Mouse (Mus musculus) kidney, adult 2 months (tissue): ENCODE data around the gene Speer4b. TPM values are rescaled to one million over a fixed set of nuclear protein-coding genes. Genes with fewer than 3 reads are reported as not detected.

Experiments
- DNase-seq: peaks from one replicate; pipeline ENCODE4 v3.0.0; 2021
- H3K27ac ChIP-seq: fragments of 200-500 bp; 2 replicates; pipeline ENCODE4 v1.5.1; 2012; ENCODE audit warnings: low read depth, low read length, control low read depth, inconsistent platforms; ENCODE audit not compliant: insufficient read depth
- H3K27me3 ChIP-seq: fragments of 200-500 bp; replicated peaks from 2 replicates; pipeline ENCODE4 v1.6.1; 2012; ENCODE audit warnings: mild to moderate bottlenecking, moderate library complexity, low read length, inconsistent platforms; ENCODE audit not compliant: control insufficient read depth, insufficient read depth
- H3K36me3 ChIP-seq: fragments of 200-500 bp; 2 replicates; pipeline ENCODE4 v1.6.1; 2012; ENCODE audit warnings: mild to moderate bottlenecking, moderate library complexity, low read length, inconsistent platforms; ENCODE audit not compliant: control insufficient read depth, insufficient read depth
- H3K4me1 ChIP-seq: fragments of 200-500 bp; 2 replicates; pipeline ENCODE4 v1.6.1; 2011; ENCODE audit warnings: low read length; ENCODE audit not compliant: control insufficient read depth, insufficient read depth
- H3K4me3 ChIP-seq: fragments of 200-500 bp; 2 replicates; pipeline ENCODE4 v1.5.1; 2011; ENCODE audit warnings: mild to moderate bottlenecking, low read depth, low read length, control low read depth; ENCODE audit not compliant: insufficient read depth
- CTCF ChIP-seq: fragments of 200-500 bp; conservative IDR thresholded peaks from 2 replicates; pipeline ENCODE4 v1.5.1; 2011; ENCODE audit warnings: low read depth, mild to moderate bottlenecking, control low read depth, low read length, moderate library complexity, mixed read lengths; ENCODE audit not compliant: insufficient read depth, insufficient read length
- POLR2A ChIP-seq: fragments of 200-500 bp; IDR thresholded peaks from one replicate; pipeline ENCODE4 v1.6.1; 2011; ENCODE audit warnings: low read depth, low read length, control low read depth
- whole genome bisulfite sequencing: fragments of 180-500 bp; shearing (Covaris S2); methylation state at CpG from one replicate; pipeline ENCODE4 v1.1.7; 2018; 5-methylcytosine and 5-hydroxymethylcytosine counted together
- polyA plus RNA-seq: library from polyadenylated mRNA; depleted of rRNA; stranded (reverse); fragments of >200 nt; gene quantifications from 2 replicates; pipeline ENCODE4 v1.2.3, GENCODE M21; 2012

The Speer4b gene
- polyA plus RNA-seq, 1 experiment: not detected

DNA sequence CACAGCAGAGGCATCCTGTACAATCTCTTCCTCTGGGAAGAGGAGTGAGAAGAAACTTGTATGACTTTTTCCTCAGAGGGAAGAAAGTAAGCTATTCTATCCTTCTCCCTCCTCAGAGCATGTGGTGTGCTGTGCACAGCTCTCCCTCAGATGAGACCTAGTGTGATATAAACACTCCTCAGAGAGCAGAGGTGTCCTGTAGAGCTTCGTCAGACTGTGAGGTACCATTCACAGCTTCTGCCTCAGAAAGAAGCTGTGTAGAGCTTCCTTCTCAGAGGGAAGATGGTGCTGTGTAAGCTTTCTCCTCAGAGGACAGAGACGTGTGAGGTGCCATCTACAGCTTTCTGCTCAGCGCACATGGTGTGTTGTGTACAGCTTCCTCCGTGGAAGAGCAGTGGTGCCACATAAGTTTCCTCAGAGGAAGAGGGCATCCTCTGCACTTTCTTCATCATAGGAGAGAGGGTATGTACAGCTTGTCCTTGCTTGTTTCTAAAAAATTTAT is 26.2 kb downstream of the Speer4b start:
- no peak overlapping the region for H3K27ac ChIP-seq
- no peak for DNase-seq
- no peaks in the 10 kb centered on the region for H3K4me1 ChIP-seq
- H3K4me3 ChIP-seq: no peak overlapping the region
- 61% methylated on average over 4 of the region's 4 CpGs for WGBS
- no peaks in the 10 kb centered on the region for H3K27me3 ChIP-seq
- H3K36me3 ChIP-seq: no peaks in the 10 kb centered on the region
- no peak for TF ChIP-seq CTCF
- TF ChIP-seq POLR2A: no peak

DNA sequence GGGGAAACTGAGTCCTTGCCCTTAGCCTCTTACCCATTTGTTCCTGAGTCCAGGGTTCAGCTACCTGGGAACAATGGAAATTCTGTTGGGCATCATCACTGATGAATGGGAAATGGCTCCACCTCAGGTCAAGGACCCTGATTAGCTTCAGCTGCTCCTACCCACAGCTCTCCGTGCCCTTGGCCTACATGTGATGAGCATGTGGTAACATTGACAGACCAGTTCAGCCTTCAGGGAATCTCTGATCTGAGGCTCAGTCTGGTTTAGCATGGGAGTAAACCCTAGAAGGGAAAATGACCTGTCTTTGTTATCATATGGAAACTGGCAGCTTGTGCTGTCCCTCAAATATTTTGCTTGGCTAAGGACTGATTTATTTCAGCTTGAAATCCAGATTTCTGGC is 43.6 kb downstream of the Speer4b start:
- H3K27me3 ChIP-seq: no peaks in the 10 kb centered on the region
- WGBS: 51% methylated on average over 1 of the region's 1 CpGs
- H3K27ac ChIP-seq: no peak overlapping the region
- H3K4me1 ChIP-seq: no peaks in the 10 kb centered on the region
- no peak overlapping the region for H3K4me3 ChIP-seq
- DNase-seq: no peak
- H3K36me3 ChIP-seq: no peaks in the 10 kb centered on the region
- TF ChIP-seq CTCF (no peak), POLR2A (no peak)

DNA sequence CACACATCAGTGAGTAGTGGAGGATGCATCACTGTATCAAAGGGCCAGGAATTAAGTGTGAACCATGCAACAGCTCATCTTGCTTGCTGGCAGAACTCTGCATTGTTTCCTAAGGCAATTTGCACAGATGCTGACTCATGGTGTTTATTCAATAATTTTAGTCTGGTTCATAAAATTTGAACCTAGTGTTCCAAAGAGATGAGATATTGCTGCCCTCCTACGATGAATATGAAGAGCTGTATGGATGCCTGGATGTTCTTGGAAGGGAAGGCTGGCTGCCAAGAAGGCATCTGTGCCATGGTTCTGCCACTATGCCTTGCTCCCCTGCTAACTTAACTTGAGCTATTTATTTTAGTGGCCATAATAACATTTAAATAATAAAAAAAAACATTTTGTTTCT is 44.3 kb downstream of the Speer4b start:
- Histone ChIP-seq H3K4me1 (no peaks in the 10 kb centered on the region), H3K4me3 (no peak overlapping the region), H3K27me3 (no peaks in the 10 kb centered on the region), H3K27ac (no peak overlapping the region), H3K36me3 (no peaks in the 10 kb centered on the region)
- TF ChIP-seq POLR2A (no peak), CTCF (no peak)
- 84% methylated on average over 1 of the region's 1 CpGs for WGBS
- DNase-seq: no peak

DNA sequence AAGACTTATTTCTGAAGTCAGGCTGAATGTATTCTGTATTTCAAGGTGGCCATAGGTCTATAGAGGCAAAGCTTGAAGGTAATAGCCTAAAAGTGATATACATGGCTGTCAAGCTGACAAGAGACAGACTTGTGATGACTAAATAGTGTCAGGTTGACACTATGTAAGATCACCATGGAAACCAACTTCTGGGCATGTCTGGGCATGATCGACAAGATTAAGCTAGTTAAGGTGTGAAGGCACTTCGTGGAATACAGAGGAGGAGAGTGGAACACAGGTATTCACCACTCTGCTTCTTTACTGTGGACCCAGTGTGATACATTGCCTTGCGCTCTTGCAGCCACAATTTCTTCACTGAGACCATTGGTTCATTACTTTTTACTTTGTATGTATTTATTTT is 46.9 kb downstream of the Speer4b start:
- no peak overlapping the region for H3K4me3 ChIP-seq
- DNase-seq: no peak
- H3K27me3 ChIP-seq: no peaks in the 10 kb centered on the region
- no peaks in the 10 kb centered on the region for H3K36me3 ChIP-seq
- WGBS: 90% methylated on average over 3 of the region's 3 CpGs
- H3K27ac ChIP-seq: no peak overlapping the region
- TF ChIP-seq CTCF: no peak
- no peak for TF ChIP-seq POLR2A
- no peaks in the 10 kb centered on the region for H3K4me1 ChIP-seq

DNA sequence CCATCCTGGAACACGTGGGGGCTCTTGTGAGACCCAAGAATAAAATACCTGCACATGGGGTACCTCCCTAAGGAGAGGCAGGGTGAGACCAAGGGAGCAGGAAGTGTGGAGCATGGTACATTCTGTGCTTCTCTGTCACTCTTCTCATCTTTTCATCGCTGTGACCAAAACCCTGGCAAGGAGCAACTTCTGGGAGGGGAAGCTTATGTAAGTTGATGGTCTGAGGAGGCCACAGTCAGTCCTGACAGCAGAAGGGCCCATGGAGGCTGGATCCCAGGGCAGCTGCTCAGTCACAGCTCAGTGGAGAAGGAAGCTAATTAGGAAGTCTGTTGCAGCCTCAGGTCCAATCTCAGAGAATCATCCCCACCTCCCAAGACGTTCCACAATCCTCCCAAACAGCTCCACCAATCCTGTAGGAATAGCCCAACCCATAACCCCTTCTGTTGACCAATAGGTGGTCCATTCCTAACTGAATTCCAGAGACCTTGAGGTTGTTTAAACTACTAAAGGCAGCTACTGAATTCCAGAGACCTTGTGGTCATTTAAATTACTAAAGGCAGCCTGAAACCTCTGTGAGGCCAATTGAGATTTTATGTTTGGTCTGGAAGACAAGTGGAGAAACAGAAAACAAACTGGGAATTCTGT is 47.9 kb downstream of the Speer4b start:
- WGBS: 41% methylated on average over 3 of the region's 3 CpGs

More for the DNA sequence above, 47.9 kb downstream of the Speer4b start:
- TF ChIP-seq POLR2A (no peak), CTCF (no peak)
- no peaks in the 10 kb centered on the region for H3K27me3 ChIP-seq
- H3K4me3 ChIP-seq: no peak overlapping the region
- H3K36me3 ChIP-seq: no peaks in the 10 kb centered on the region
- H3K27ac ChIP-seq: no peak overlapping the region
- DNase-seq: no peak
- H3K4me1 ChIP-seq: no peaks in the 10 kb centered on the region
